Mouse (Mus musculus) CH12.LX (cell line): ENCODE measurements around the gene Atp6v0a4. TPM values are rescaled to one million over a fixed set of nuclear protein-coding genes. Genes with fewer than 3 reads are reported as not detected.

ENCODE experiments used
- DNase-seq: peaks from one replicate; pipeline ENCODE4 v3.0.0-alpha.2; 2013; ENCODE audit errors: extremely low read depth
- H3K27ac ChIP-seq: 2 replicates; pipeline ENCODE4 v1.5.1; 2012; ENCODE audit warnings: low read depth, mild to moderate bottlenecking, control low read depth, moderate library complexity; ENCODE audit not compliant: insufficient read depth
- H3K27me3 ChIP-seq: replicated peaks from 2 replicates; pipeline ENCODE3; 2012; ENCODE audit warnings: inconsistent platforms
- H3K36me3 ChIP-seq, 2 experiments: replicated peaks in 1 of 2; 2 replicates each; pipeline versions ENCODE3 to v1.6.1; 2012; ENCODE audit warnings: inconsistent platforms in 1 of 2, low read length in 1 of 2, mild to moderate bottlenecking in 1 of 2, mixed read lengths in 1 of 2, moderate library complexity in 1 of 2; ENCODE audit not compliant: control insufficient read depth in 1 of 2, insufficient read depth in 1 of 2
- H3K4me1 ChIP-seq, 2 experiments: 2 replicates each; pipeline ENCODE4 v1.6.1; 2012; ENCODE audit warnings: inconsistent platforms in 1 of 2, moderate library complexity in 1 of 2; ENCODE audit not compliant: insufficient read depth in 2 of 2, control insufficient read depth in 1 of 2
- H3K4me2 ChIP-seq: 2 replicates; pipeline ENCODE4 v1.6.1; 2012; ENCODE audit warnings: low read depth, mild to moderate bottlenecking, control low read depth; ENCODE audit not compliant: poor library complexity, insufficient read depth, severe bottlenecking
- H3K4me3 ChIP-seq, 3 experiments: fragments of 150-350 bp in 1 of 3; sonication (generic) in 1 of 3; replicated peaks in 1 of 3; 2 replicates each; pipeline versions ENCODE3 to v1.5.1; 2011 to 2012; ENCODE audit warnings: low read depth in 2 of 3, low read length in 2 of 3, mild to moderate bottlenecking in 2 of 3, moderate library complexity in 2 of 3, control low read depth in 1 of 3, improper control_type of control experiment in 1 of 3, inconsistent platforms in 1 of 3, mixed read lengths in 1 of 3; ENCODE audit not compliant: poor library complexity in 1 of 3
- H3K79me2 ChIP-seq: replicated peaks from 2 replicates; pipeline ENCODE4 v1.6.1; 2012; ENCODE audit warnings: mild to moderate bottlenecking, moderate library complexity; ENCODE audit not compliant: control insufficient read depth, poor library complexity, insufficient read depth, severe bottlenecking; ENCODE audit errors: extremely low read depth
- H3K9ac ChIP-seq: 2 replicates; pipeline ENCODE4 v1.6.1; 2012; ENCODE audit warnings: low read depth, mild to moderate bottlenecking, control low read depth, moderate library complexity; ENCODE audit not compliant: insufficient read depth
- H3K9me3 ChIP-seq: replicated peaks from 2 replicates; pipeline ENCODE3; 2012; ENCODE audit warnings: low read length, inconsistent platforms, mixed read lengths
- BHLHE40 ChIP-seq: IDR thresholded peaks from 2 replicates; pipeline ENCODE4 v1.6.1; 2011; ENCODE audit warnings: mild to moderate bottlenecking, low read depth, low read length, improper control_type of control experiment
- CHD1 ChIP-seq: IDR thresholded peaks from 2 replicates; pipeline ENCODE4 v1.6.1; 2012; ENCODE audit warnings: low read depth, low read length, improper control_type of control experiment, inconsistent platforms
- CTCF ChIP-seq, 2 experiments: IDR thresholded peaks in 1 of 2; conservative IDR thresholded peaks in 1 of 2; 2 replicates each; pipeline ENCODE4 v1.5.1; 2011 to 2012; ENCODE audit warnings: low read depth in 2 of 2, low read length in 2 of 2, improper control_type of control experiment in 1 of 2, inconsistent platforms in 1 of 2, mild to moderate bottlenecking in 1 of 2, moderate library complexity in 1 of 2
- ETS1 ChIP-seq: conservative IDR thresholded peaks from 2 replicates; pipeline ENCODE4 v1.6.1; 2012; ENCODE audit warnings: low read depth, mild to moderate bottlenecking, inconsistent platforms, low read length, improper control_type of control experiment, moderate library complexity
- HCFC1 ChIP-seq: IDR thresholded peaks from 2 replicates; pipeline ENCODE4 v1.6.1; 2012; ENCODE audit warnings: low read depth, mild to moderate bottlenecking, inconsistent platforms, low read length, improper control_type of control experiment
- IRF4 ChIP-seq: IDR thresholded peaks from 2 replicates; pipeline ENCODE4 v1.6.1; 2014; ENCODE audit warnings: low read depth, mild to moderate bottlenecking, inconsistent platforms, low read length, improper control_type of control experiment
- JUND ChIP-seq: conservative IDR thresholded peaks from 2 replicates; pipeline ENCODE4 v1.6.1; 2011; ENCODE audit warnings: low read depth, low read length, improper control_type of control experiment
- KAT2A ChIP-seq: IDR thresholded peaks from 2 replicates; pipeline ENCODE4 v1.6.1; 2012; ENCODE audit warnings: low read length, improper control_type of control experiment, inconsistent platforms; ENCODE audit not compliant: insufficient replicate concordance
- MAFK ChIP-seq: IDR thresholded peaks from 2 replicates; pipeline ENCODE4 v1.6.1; 2011; ENCODE audit warnings: low read length, improper control_type of control experiment; ENCODE audit not compliant: insufficient replicate concordance
- MEF2A ChIP-seq: IDR thresholded peaks from 2 replicates; pipeline ENCODE4 v1.6.1; 2014; ENCODE audit warnings: low read depth, mild to moderate bottlenecking, inconsistent platforms, low read length, improper control_type of control experiment, borderline replicate concordance
- MYC ChIP-seq: IDR thresholded peaks from 2 replicates; pipeline ENCODE4 v1.6.1; 2011; ENCODE audit warnings: low read depth, mild to moderate bottlenecking, improper control_type of control experiment, low read length
- NELFE ChIP-seq: IDR thresholded peaks from 2 replicates; pipeline ENCODE4 v1.6.1; 2011; ENCODE audit warnings: low read depth, low read length, improper control_type of control experiment
- NRF1 ChIP-seq: IDR thresholded peaks from 2 replicates; pipeline ENCODE4 v1.6.1; 2014; ENCODE audit warnings: low read depth, mild to moderate bottlenecking, inconsistent platforms, low read length, improper control_type of control experiment, moderate library complexity
- POLR2AphosphoS2 ChIP-seq: IDR thresholded peaks from 2 replicates; pipeline ENCODE4 v1.6.1; 2011; ENCODE audit warnings: low read depth, low read length, improper control_type of control experiment
- RAD21 ChIP-seq: IDR thresholded peaks from 2 replicates; pipeline ENCODE4 v1.6.1; 2011; ENCODE audit warnings: low read depth, mild to moderate bottlenecking, low read length, improper control_type of control experiment, moderate library complexity
- RCOR1 ChIP-seq: conservative IDR thresholded peaks from 2 replicates; pipeline ENCODE4 v1.6.1; 2012; ENCODE audit warnings: low read depth, mild to moderate bottlenecking, inconsistent platforms, low read length, improper control_type of control experiment
- SIN3A ChIP-seq: IDR thresholded peaks from 2 replicates; pipeline ENCODE4 v1.6.1; 2012; ENCODE audit warnings: low read length, improper control_type of control experiment, inconsistent platforms
- TCF12 ChIP-seq: IDR thresholded peaks from 2 replicates; pipeline ENCODE4 v1.6.1; 2014; ENCODE audit warnings: low read depth, mild to moderate bottlenecking, inconsistent platforms, low read length, improper control_type of control experiment
- UBTF ChIP-seq: IDR thresholded peaks from 2 replicates; pipeline ENCODE4 v1.6.1; 2012; ENCODE audit warnings: low read depth, mild to moderate bottlenecking, inconsistent platforms, low read length, improper control_type of control experiment, moderate library complexity
- USF2 ChIP-seq: conservative IDR thresholded peaks from 2 replicates; pipeline ENCODE4 v1.6.1; 2011; ENCODE audit warnings: low read depth, low read length, improper control_type of control experiment
- ZC3H11A ChIP-seq: IDR thresholded peaks from 2 replicates; pipeline ENCODE4 v1.6.1; 2012; ENCODE audit warnings: low read depth, mild to moderate bottlenecking, inconsistent platforms, low read length, improper control_type of control experiment
- ZMIZ1 ChIP-seq: IDR thresholded peaks from 2 replicates; pipeline ENCODE4 v1.6.1; 2012; ENCODE audit warnings: low read depth, mild to moderate bottlenecking, inconsistent platforms, low read length, improper control_type of control experiment
- ZNF384 ChIP-seq: IDR thresholded peaks from 2 replicates; pipeline ENCODE4 v1.6.1; 2012; ENCODE audit warnings: low read depth, low read length, improper control_type of control experiment, inconsistent platforms
- dilution Hi-C: fragments of 300-500 bp; cut with MboI; formaldehyde crosslinking; loops from 2 replicates; pipeline ENCODE4 v1.14.3; 2020; ENCODE audit warnings: low sequenced_read_pairs; ENCODE audit not compliant: extremely low pct_unique_long_range_greater_than_20kb, extremely low pct_ligation_motif_present
- in situ Hi-C: fragments of 300-500 bp; cut with MboI; formaldehyde crosslinking; loops from 3 replicates; pipeline ENCODE4 v1.14.3; 2019; ENCODE audit warnings: low sequenced_read_pairs, low pct_ligation_motif_present, low pct_unique_long_range_greater_than_20kb, mixed read lengths
- polyA plus RNA-seq: library from polyadenylated mRNA; unstranded; fragments of >175 nt; gene quantifications from 2 replicates; pipeline ENCODE4 v1.2.1, GENCODE M21; 2012; ENCODE audit warnings: low read depth; ENCODE audit not compliant: insufficient read length
- total RNA-seq, 2 experiments: library from RNA; depleted of rRNA; stranded (reverse); fragments of 300-350 nt in 1 of 2; fragments of >200 nt in 1 of 2; gene quantifications; 2 replicates each; pipeline ENCODE4 v1.2.3; 2012 to 2014

The Atp6v0a4 gene
- total and polyA plus RNA-seq, 3 experiments: not detected

DNA sequence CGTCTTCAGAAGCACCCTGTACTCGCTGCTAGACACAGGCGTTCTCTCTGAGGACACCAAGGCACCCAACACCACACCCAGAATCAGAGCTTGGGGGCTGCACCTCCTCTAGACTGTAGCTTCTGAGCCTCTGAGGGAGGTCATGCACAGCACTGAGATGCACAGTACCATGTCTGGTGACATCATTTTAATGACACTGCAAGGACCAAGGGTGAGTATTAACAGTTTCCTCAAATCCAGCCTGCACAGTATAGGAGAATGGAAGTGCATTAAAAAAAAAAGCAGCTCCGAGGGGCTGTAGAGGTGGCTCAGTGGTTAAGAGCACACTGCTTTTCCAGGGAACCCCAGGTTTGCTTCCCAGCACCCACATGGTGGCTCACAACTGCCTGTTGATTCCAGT lies 35.2 kb upstream of the Atp6v0a4 start:
- no peak for DNase-seq
- Histone ChIP-seq H3K4me2 (no peak overlapping the region), H3K9me3 (no peaks in the 10 kb centered on the region), H3K27ac (no peak overlapping the region), H3K9ac (no peak overlapping the region), H3K4me3 (no peak overlapping the region), H3K79me2 (no peaks in the 10 kb centered on the region), H3K4me1 (peaks cover 8 to 37% of the 10 kb centered on the region in 2 experiments), H3K36me3 (peaks cover 0 to 14% of the 10 kb centered on the region in 2 experiments), H3K27me3 (no peaks in the 10 kb centered on the region)
- dilution Hi-C loops (no loop called here), in situ Hi-C loops (loop anchor here (25.0 kb wide), 1 partner anchor 378 kb away; the partner anchor contains the start of gene Fmc1)
- TF ChIP-seq POLR2AphosphoS2 (no peak), CTCF (conservative IDR thresholded peaks at IDR 0.05 in 1 of 2, IDR thresholded peaks at IDR 0.05 in 1 of 2; ENCODE audit: low read depth in 2 of 2, low read length in 2 of 2) (no peak), HCFC1 (no peak), USF2 (no peak), UBTF (no peak), ZMIZ1 (no peak), CHD1 (no peak), JUND (no peak), ETS1 (no peak), RAD21 (no peak), TCF12 (no peak)

DNA sequence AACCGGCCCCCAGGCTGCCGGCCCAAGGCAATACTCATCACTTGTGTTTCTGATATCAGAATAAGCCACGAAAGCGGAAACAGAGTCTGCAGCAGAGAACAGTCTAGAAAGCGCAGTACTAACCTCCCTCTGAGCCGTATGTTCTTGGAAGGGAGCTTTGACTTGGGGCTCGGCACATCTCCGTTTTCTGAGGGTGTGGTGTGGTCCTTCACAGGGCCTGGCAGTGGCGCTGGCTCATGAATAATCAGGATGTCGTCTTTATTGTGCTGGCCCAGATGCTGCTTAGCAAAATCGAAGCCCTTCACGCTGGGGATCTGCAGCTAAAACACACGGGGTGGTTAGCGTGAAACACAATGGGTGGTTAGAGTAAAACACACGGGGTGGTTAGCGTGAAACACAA lies 33.5 kb upstream of the Atp6v0a4 start:
- Histone ChIP-seq H3K79me2 (no peaks in the 10 kb centered on the region), H3K36me3 (peaks cover 0 to 16% of the 10 kb centered on the region in 2 experiments), H3K4me2 (no peak overlapping the region), H3K27me3 (no peaks in the 10 kb centered on the region), H3K9ac (no peak overlapping the region), H3K27ac (no peak overlapping the region), H3K4me1 (peaks cover 8 to 28% of the 10 kb centered on the region in 2 experiments)
- no peak for TF ChIP-seq MEF2A
- TF ChIP-seq MAFK: no peak
- no peak for TF ChIP-seq ZNF384
- no peak for TF ChIP-seq ETS1
- no peak for TF ChIP-seq BHLHE40
- TF ChIP-seq NELFE: no peak
- no peak for TF ChIP-seq NRF1
- TF ChIP-seq POLR2AphosphoS2: no peak
- no peak for TF ChIP-seq TCF12
- no peak for TF ChIP-seq MYC
- no peak for TF ChIP-seq IRF4
- TF ChIP-seq SIN3A: no peak
- TF ChIP-seq ZMIZ1: no peak
- TF ChIP-seq RAD21: no peak
- TF ChIP-seq RCOR1: no peak
- no peak for TF ChIP-seq ZC3H11A
- no peak for TF ChIP-seq KAT2A
- TF ChIP-seq, all 38 proteins: peak for 0
- DNase-seq: no peak
- Histone ChIP-seq H3K4me3 (no peak overlapping the region), H3K9me3 (no peaks in the 10 kb centered on the region)
- in situ Hi-C loops: loop anchor here (25.0 kb wide), 1 partner anchor 379 kb away; the partner anchor contains the start of gene Fmc1
- dilution Hi-C loops: no loop called here
